Mouse (Mus musculus) gastrocnemius, postnatal 10 days (tissue): ENCODE data around the gene Vegfd. TPM values are rescaled to one million over a fixed set of nuclear protein-coding genes. Genes with fewer than 3 reads are reported as not detected.

Source experiments
- total RNA-seq, 2 experiments: library from RNA; stranded (reverse); gene quantifications; 2 replicates each; pipeline ENCODE4 v1.2.3; 2021

Vegfd gene
- total RNA-seq, 2 experiments from 2014 or later: 2.1 to 3.3 TPM

Other genes starting within 250 kb of the Vegfd start
- gene Ace2, start 234.0 kb upstream of the Vegfd start, total RNA-seq: under 1 TPM; 0.61 to 0.94 TPM
- under 1 TPM; 0.75 to 0.86 TPM for gene Bmx, start 115.2 kb upstream of the Vegfd start, total RNA-seq
- 1 to 10 TPM; 2.6 to 2.7 TPM for gene Pir, start 104.0 kb upstream of the Vegfd start, total RNA-seq
- gene Piga, start 46.4 kb downstream of the Vegfd start, total RNA-seq: 1 to 10 TPM; 1.9 to 3.0 TPM
- 10 to 100 TPM in 1 of 2 experiments, 1 to 10 TPM in 1; 9.3 to 17.8 TPM for gene Asb11, start 63.6 kb downstream of the Vegfd start, total RNA-seq
- not detected for gene Asb9, start 132.9 kb downstream of the Vegfd start, total RNA-seq